8 mouse cellular contexts compared by ENCODE assay signal in genomic region chr14:57679958-57680535, GRCm38 (mm10). TPM values are rescaled to one million over a fixed set of nuclear protein-coding genes. Genes with fewer than 3 reads are reported as not detected.
DNase-seq lines count a peak whose midpoint lies in the region; ATAC-seq lines count a peak whose summit lies in the region.

No protein-coding gene starts in this region.

- H3K36me3 ChIP-seq in midbrain, embryonic 11.5 days (ENCODE audit: control insufficient read depth, insufficient read depth, low read length): no peaks in the 10 kb centered on the region

- H3K27ac ChIP-seq in midbrain, embryonic 11.5 days (ENCODE audit: low read depth, low read length): no peak overlapping the region

- H3K4me3 ChIP-seq in midbrain, embryonic 11.5 days (ENCODE audit: low read depth, low read length): no peak overlapping the region

- H3K27me3 ChIP-seq in midbrain, embryonic 11.5 days (ENCODE audit: control insufficient read depth, insufficient read depth, low read length): no peaks in the 10 kb centered on the region

- H3K4me2 ChIP-seq in midbrain, embryonic 11.5 days: no peak overlapping the region

- H3K9me3 ChIP-seq in midbrain, embryonic 11.5 days (ENCODE audit: control insufficient read depth, low read length): no peaks in the 10 kb centered on the region

- peak; percentile 76 to 93 for DNase-seq in adrenal gland, adult (ENCODE audit: inconsistent age in 2 of 2, low spot score in 1 of 2)
- DNase-seq in cerebellum, postnatal 25 days: peak; percentile 85 to 89
- peak; percentile 87 to 89 for DNase-seq in frontal cortex, postnatal 36 days (ENCODE audit: low spot score in 2 of 2)
- DNase-seq in left cerebral cortex, adult 9 months (ENCODE audit: low spot score in 2 of 2): peak; percentile 33 to 87
- DNase-seq in midbrain, embryonic 11.5 days (ENCODE audit: low spot score, missing footprints): peak; percentile 99
- peak; percentile 69 for DNase-seq in skeletal muscle tissue, adult 2 months (ENCODE audit: low read depth, low spot score)
- DNase-seq in urinary bladder, postnatal 4 days (ENCODE audit: low spot score in 2 of 2): peak; percentile 69 to 82

- ATAC-seq in inflammation-experienced regulatory T-cells, adult 6 months: peak; percentile 70
- ATAC-seq in midbrain, embryonic 11.5 days (ENCODE audit: low FRiP score): peak; percentile 52; the same call in 1 of the 2 replicates

- H3K9ac ChIP-seq in midbrain, embryonic 11.5 days (ENCODE audit: low read length): no peak overlapping the region

- 47% methylated on average over 5 of the region's 5 CpGs for WGBS in midbrain, embryonic 11.5 days

- H3K4me1 ChIP-seq in midbrain, embryonic 11.5 days (ENCODE audit: control insufficient read depth, insufficient read depth, low read length): no peaks in the 10 kb centered on the region

RNA-seq across cellular contexts. Expression of gene Xpo4, which starts 14.8 kb away (rescaled TPM):
- 10 to 100 TPM; 24.6 to 32.2 (median 29.7) TPM for polyA plus RNA-seq in inflammation-experienced regulatory T-cells, adult 6 months (2017; shearing (Covaris generic))
- 32.6 and 33.9 TPM in 2 replicates for polyA plus RNA-seq in midbrain, embryonic 11.5 days (2014; fragmentation: Nextera tagmentation; extraction: Ambion mirVana)
